Mouse (Mus musculus): ENCODE results near the gene Ccdc183. TPM values are rescaled to one million over a fixed set of nuclear protein-coding genes. Genes with fewer than 3 reads are reported as not detected.

Gene Ccdc183
- polyA plus RNA-seq, 1 experiment from 2014 or later = 0.13 TPM

- Histone ChIP-seq H3K27ac (no peak overlapping the region), H3K36me3 (peaks cover 33% of the 10 kb centered on the region), H3K4me3 (no peak overlapping the region), H3K27me3 (ENCODE audit: low read depth, poor library complexity, severe bottlenecking) (peaks cover 59% of the 10 kb centered on the region), H3K9me3 (replicated peaks) (no peaks in the 10 kb centered on the region), H3K4me1 (peaks cover 68% of the 10 kb centered on the region)
- DNase-seq (ENCODE audit: low spot score) = no peak
- WGBS = 51% methylated on average over 6 of the region's 6 CpGs
Measured at GRCm38 (mm10) chr2:25580621-25581101, 36.8 kb downstream of the Ccdc183 start.

GRCm38 (mm10) chr2:25579737-25580460 lies 37.6 kb downstream of the Ccdc183 start:
- 5% methylated on average over 27 of the region's 27 CpGs for WGBS
- H3K36me3 ChIP-seq = peaks cover 25% of the 10 kb centered on the region
- peak overlapping the region; percentile 44 for H3K4me3 ChIP-seq
- H3K4me1 ChIP-seq = peaks cover 76% of the 10 kb centered on the region
- peaks cover 62% of the 10 kb centered on the region for H3K27me3 ChIP-seq (ENCODE audit: low read depth, poor library complexity, severe bottlenecking)
- H3K27ac ChIP-seq = no peak overlapping the region
- peak; percentile 64 for DNase-seq (ENCODE audit: low spot score)
- no peaks in the 10 kb centered on the region for H3K9me3 ChIP-seq (replicated peaks)

- 6% methylated on average over 77 of the region's 77 CpGs for WGBS
- H3K27ac ChIP-seq = peak overlapping the region; percentile 33; the same call in 1 of the 2 replicates
- DNase-seq (ENCODE audit: low spot score) = peak; percentile 68
Measured at GRCm38 (mm10) chr2:25578796-25579736, 38.4 kb downstream of the Ccdc183 start.

GRCm38 (mm10) chr2:25577951-25578795 lies 39.3 kb downstream of the Ccdc183 start:
- peak; percentile 71 for DNase-seq (ENCODE audit: low spot score)
- Histone ChIP-seq H3K9me3 (replicated peaks) (no peaks in the 10 kb centered on the region), H3K27me3 (ENCODE audit: low read depth, poor library complexity, severe bottlenecking) (peaks cover 62% of the 10 kb centered on the region), H3K4me3 (peak overlapping the region; percentile 44), H3K27ac (peak overlapping the region; percentile 67), H3K4me1 (peaks cover 83% of the 10 kb centered on the region), H3K36me3 (peaks cover 10% of the 10 kb centered on the region)
- WGBS = 5% methylated on average over 75 of the region's 75 CpGs

More at GRCm38 (mm10) chr2:25578796-25579736, 38.4 kb downstream of the Ccdc183 start:
- no peaks in the 10 kb centered on the region for H3K9me3 ChIP-seq (replicated peaks)
- H3K4me3 ChIP-seq = peak overlapping the region; percentile 44
- H3K36me3 ChIP-seq = peaks cover 17% of the 10 kb centered on the region
- H3K4me1 ChIP-seq = peaks cover 79% of the 10 kb centered on the region
- peaks cover 62% of the 10 kb centered on the region for H3K27me3 ChIP-seq (ENCODE audit: low read depth, poor library complexity, severe bottlenecking)

DNA sequence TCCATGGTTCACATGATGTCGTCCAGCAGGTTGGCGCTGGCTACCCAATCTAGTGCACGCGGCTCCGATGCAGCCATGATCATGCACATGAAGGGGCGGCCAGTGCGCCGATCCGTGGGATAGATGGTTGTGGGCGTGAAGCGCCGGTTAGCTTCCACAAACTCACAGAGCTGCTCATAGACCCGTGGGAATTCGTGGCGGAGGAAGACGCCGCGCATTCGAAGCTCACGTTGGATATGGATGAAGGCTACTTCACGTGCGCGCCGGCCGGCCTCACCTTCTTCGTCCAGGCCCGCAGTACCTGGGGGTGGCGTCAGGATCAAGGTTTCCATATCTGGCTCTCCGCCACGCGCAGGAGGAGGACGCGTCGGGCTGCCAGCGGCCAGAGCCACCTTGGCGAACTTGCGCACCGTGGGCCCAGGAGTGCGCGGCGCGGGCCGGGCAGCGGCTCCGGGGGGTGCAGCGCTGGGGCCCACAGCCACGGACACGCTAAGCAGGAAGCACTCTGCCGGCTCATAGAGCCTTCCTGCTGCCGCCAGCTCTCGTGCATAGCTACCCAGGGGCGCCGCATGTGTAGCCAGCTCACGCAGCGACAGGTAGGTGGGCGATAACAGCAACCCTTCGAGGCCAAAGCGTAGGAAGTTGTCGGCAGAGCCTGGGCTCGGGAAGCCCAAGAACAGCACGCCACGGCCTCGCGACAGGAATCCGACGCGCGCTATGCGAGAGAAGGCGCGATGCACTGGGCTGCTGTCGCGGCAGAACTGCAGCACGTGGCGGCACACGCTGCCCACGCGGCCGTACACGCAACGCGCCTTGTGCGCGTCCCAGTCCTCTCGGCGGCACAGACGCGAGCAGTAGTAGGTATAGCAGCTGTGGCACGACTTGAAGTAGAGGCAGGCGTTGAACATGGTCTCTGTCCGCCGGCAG lies 40.2 kb downstream of the Ccdc183 start:
- no peaks in the 10 kb centered on the region for H3K9me3 ChIP-seq (replicated peaks)
- H3K27ac ChIP-seq = peak overlapping the region; percentile 67
- peak; percentile 45 for DNase-seq (ENCODE audit: low spot score)
- H3K36me3 ChIP-seq = peaks cover 11% of the 10 kb centered on the region
- WGBS = 15% methylated on average over 92 of the region's 92 CpGs
- peak overlapping the region; percentile 44 for H3K4me3 ChIP-seq
- peaks cover 76% of the 10 kb centered on the region for H3K4me1 ChIP-seq
- H3K27me3 ChIP-seq (ENCODE audit: low read depth, poor library complexity, severe bottlenecking) = peaks cover 62% of the 10 kb centered on the region

DNA sequence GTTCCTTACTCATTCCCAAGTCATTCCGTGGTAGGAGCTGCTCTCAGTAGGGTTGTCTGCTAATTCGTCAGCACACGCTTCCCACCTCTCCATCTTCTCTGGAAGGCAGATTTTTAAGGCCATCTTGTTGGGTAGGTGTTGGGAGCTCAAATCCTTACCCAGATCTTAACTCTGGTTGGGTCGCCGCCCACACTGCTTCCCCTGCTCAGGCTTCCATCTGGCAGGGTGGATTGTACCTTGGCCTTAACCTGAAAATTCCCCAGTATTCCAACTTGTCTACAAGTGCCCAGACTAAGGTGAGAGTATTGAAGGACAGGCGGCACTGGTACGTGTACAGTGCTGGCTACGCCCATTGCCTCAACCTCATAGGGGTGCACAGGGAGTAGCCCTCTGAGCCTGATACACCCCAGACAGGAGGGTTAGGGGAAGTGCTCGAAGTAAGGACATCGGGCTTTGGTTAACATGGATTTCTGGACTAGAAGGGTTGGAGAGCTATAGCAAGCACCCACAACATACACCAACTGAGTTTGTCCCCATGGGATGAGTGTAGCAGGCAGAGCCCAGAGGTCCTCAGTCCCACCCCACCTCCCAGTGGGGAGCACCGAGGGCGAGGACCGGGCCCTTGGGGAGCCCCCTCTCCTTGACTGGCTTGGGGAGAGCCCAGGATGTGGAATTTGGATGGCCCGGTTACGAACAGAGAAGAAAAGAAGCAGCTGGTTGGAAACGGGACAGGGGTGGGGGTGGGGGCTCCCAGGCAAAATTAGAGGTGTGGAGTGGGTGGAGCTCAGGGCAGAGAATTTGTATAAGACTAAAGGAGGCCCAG lies 41.2 kb downstream of the Ccdc183 start:
- 72% methylated on average over 16 of the region's 16 CpGs for WGBS
- Histone ChIP-seq H3K27ac (peak overlapping the region; percentile 93; the same call in 1 of the 2 replicates), H3K27me3 (ENCODE audit: low read depth, poor library complexity, severe bottlenecking) (peaks cover 59% of the 10 kb centered on the region), H3K4me3 (peak overlapping the region; percentile 70; the same call in 1 of the 2 replicates), H3K9me3 (replicated peaks) (no peaks in the 10 kb centered on the region), H3K36me3 (peaks cover 20% of the 10 kb centered on the region), H3K4me1 (peaks cover 70% of the 10 kb centered on the region)
- no peak for DNase-seq (ENCODE audit: low spot score)

DNA sequence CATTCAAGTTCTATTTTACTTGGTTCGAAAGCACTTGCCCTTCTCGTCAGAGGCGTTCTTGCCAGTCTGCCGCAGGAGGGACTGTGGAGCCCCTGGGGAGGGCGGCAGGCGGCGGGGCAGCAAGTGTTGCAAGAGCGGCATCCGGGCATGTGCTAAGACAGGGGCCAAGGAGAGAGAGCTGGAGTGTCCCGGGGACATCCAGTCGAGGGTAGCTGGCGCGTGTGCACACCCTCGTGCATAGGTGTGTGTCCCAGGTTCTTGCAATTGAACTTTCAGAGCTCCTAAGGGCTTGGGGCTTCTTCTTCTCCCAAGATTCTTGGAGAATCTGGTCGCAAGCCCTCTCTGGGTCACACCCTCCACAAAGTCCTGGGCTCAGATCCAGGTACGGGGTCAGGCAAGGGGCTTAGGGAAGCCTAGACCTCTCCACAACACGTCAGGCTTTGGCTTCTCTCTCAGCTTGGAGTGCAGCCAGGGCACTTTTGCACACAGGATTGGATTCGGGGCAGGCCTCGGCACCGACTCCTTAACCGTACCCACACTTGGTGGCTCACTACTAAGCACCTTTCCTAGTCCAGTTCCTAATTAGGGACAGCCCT lies 41.9 kb downstream of the Ccdc183 start:
- Histone ChIP-seq H3K27ac (peak overlapping the region; percentile 93), H3K36me3 (peaks cover 27% of the 10 kb centered on the region), H3K27me3 (ENCODE audit: low read depth, poor library complexity, severe bottlenecking) (peaks cover 52% of the 10 kb centered on the region), H3K9me3 (replicated peaks) (no peaks in the 10 kb centered on the region), H3K4me1 (peaks cover 65% of the 10 kb centered on the region), H3K4me3 (peak overlapping the region; percentile 70)
- peak; percentile 77 for DNase-seq (ENCODE audit: low spot score)
- 19% methylated on average over 21 of the region's 21 CpGs for WGBS

DNA sequence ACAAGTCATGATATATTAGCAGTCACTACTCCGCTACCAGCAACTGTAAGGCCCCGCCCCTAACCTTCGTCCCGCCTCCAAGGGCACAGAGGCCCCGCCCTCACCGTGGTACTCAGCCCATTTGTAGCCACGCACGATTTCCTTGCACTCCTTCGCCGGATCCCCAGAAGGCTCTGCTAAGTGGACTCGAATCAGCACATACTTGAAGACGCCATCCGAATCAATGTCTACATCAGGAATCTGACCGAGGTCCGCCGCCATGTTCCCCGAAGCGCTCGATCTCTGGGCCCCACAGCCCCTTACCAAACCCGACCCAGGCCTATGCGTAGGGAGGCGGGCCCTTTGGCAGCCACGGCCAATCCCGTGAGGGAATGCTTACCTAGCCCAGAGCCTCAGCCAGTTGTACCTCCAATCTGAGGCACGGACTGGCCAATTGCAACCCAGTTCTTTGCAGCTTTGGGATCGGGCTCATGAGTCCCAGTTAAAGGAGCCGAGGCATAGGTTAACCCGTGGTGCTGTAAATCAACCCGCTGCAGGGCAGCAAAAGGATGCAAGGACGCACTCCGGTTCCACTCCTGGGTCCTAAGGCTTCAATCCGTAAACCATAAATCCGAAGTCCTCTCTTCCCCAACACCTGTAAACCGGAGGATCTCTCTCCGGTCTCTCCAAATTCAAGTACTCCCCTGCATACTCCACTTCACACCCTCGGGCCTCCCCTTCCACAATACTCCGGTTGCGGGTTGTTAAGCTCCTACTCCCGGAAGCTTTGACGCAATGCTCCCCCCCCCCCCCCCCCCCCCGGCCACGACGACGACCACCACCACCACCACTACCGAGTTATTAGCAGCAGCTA lies 42.7 kb downstream of the Ccdc183 start, which contains the start of the genes Mamdc4 and Phpt1:
Gene Mamdc4, minus strand, starts transcription at position 267 of the 853 bp plus-strand sequence.
Gene Phpt1, minus strand, starts transcription at position 646 of the 853 bp plus-strand sequence.
- WGBS = 1% methylated on average over 44 of the region's 45 CpGs
- DNase-seq (ENCODE audit: low spot score) = peak; percentile 94
- Histone ChIP-seq H3K27ac (peak within 1 kb of the TSS; percentile 93), H3K4me1 (peaks cover 61% of the 10 kb centered on the region), H3K36me3 (peaks cover 35% of the 10 kb centered on the region), H3K9me3 (replicated peaks) (no peaks in the 10 kb centered on the region), H3K27me3 (ENCODE audit: low read depth, poor library complexity, severe bottlenecking) (peaks cover 45% of the 10 kb centered on the region), H3K4me3 (peak within 1 kb of the TSS; percentile 70)

DNA sequence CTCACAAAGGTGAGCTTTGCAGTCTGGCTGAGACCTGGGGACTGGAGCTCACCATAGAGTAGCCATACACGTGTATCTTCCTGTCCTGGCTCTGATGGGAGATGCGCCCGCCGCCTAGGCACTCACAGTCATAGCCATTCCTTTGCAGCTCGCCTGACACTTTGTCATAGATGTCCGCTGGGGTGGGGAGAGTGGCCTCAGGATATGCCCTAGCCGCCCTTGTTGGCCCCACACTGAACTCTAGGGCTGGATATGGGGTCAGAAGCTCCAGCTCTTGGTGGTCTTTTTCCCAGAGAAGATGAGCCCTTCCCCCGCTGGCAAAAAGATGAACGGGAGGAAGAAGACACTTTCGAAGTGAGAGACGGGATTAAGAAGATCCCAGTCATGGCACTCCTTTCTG lies 43.3 kb downstream of the Ccdc183 start:
- Histone ChIP-seq H3K9me3 (replicated peaks) (no peaks in the 10 kb centered on the region), H3K4me3 (peak overlapping the region; percentile 70), H3K4me1 (peaks cover 55% of the 10 kb centered on the region), H3K27me3 (ENCODE audit: low read depth, poor library complexity, severe bottlenecking) (peaks cover 38% of the 10 kb centered on the region), H3K36me3 (peaks cover 41% of the 10 kb centered on the region), H3K27ac (peak overlapping the region; percentile 93)
- 15% methylated on average over 11 of the region's 11 CpGs for WGBS
- no peak for DNase-seq (ENCODE audit: low spot score)

- Histone ChIP-seq H3K4me3 (peak overlapping the region; percentile 70; the same call in 1 of the 2 replicates), H3K27me3 (ENCODE audit: low read depth, poor library complexity, severe bottlenecking) (peaks cover 27% of the 10 kb centered on the region), H3K27ac (no peak overlapping the region), H3K9me3 (replicated peaks) (no peaks in the 10 kb centered on the region), H3K36me3 (peaks cover 52% of the 10 kb centered on the region), H3K4me1 (peaks cover 44% of the 10 kb centered on the region)
- no peak for DNase-seq (ENCODE audit: low spot score)
- WGBS = 84% methylated on average over 2 of the region's 2 CpGs
Measured at GRCm38 (mm10) chr2:25573068-25573467, 44.4 kb downstream of the Ccdc183 start.
